Mouse (Mus musculus) megakaryocyte, embryonic 14.5 days (primary cell): ENCODE results near the gene Tubgcp2.

Source experiments
- FLI1 ChIP-seq: IDR thresholded peaks from 2 replicates; pipeline ENCODE4 v1.6.1; 2012; ENCODE audit warnings: low read length, inconsistent platforms, mixed read lengths
- GATA1 ChIP-seq: IDR thresholded peaks from 3 replicates; pipeline ENCODE4 v1.6.1; 2012; ENCODE audit warnings: mixed read lengths, low read length, inconsistent platforms, borderline replicate concordance

- TF ChIP-seq GATA1 (no peak), FLI1 (no peak)
These were observed 86.0 kb downstream of the Tubgcp2 start for GRCm38 (mm10) chr7:139950283-139950971.
